Mouse (Mus musculus) MEL (cell line): ENCODE results near the gene Edem1. TPM values are rescaled to one million over a fixed set of nuclear protein-coding genes. Genes with fewer than 3 reads are reported as not detected.

Experiments used
- DNase-seq: peaks from one replicate; pipeline ENCODE4 v3.0.0; 2011; ENCODE audit warnings: low read depth, low spot score
- H3K27ac ChIP-seq: 2 replicates; pipeline ENCODE4 v1.5.1; 2012; ENCODE audit warnings: low read depth, mild to moderate bottlenecking, control low read depth, low read length, moderate library complexity; ENCODE audit not compliant: control insufficient read depth
- H3K27me3 ChIP-seq, 2 experiments: fragments of 150-350 bp in 1 of 2; sonication (generic) in 1 of 2; 2 replicates each; pipeline ENCODE4 v1.6.1; 2012; ENCODE audit warnings: low read length in 2 of 2, mild to moderate bottlenecking in 2 of 2, improper control_type of control experiment in 1 of 2, moderate library complexity in 1 of 2; ENCODE audit not compliant: insufficient read depth in 2 of 2, control insufficient read depth in 1 of 2
- H3K36me3 ChIP-seq, 2 experiments: 2 replicates each; pipeline ENCODE4 v1.6.1; 2012 to 2014; ENCODE audit warnings: low read length in 2 of 2, improper control_type of control experiment in 1 of 2, inconsistent platforms in 1 of 2, mild to moderate bottlenecking in 1 of 2; ENCODE audit not compliant: insufficient read depth in 2 of 2, control insufficient read depth in 1 of 2
- H3K4me1 ChIP-seq, 2 experiments: fragments of 150-350 bp in 1 of 2; sonication (generic) in 1 of 2; 2 replicates each; pipeline ENCODE4 v1.6.1; 2012; ENCODE audit warnings: low read length in 2 of 2, improper control_type of control experiment in 1 of 2, mild to moderate bottlenecking in 1 of 2; ENCODE audit not compliant: insufficient read depth in 2 of 2, control insufficient read depth in 1 of 2
- H3K4me3 ChIP-seq, 2 experiments: fragments of 150-350 bp in 1 of 2; sonication (generic) in 1 of 2; 2 replicates each; pipeline ENCODE4 v1.5.1; 2012; ENCODE audit warnings: low read depth in 2 of 2, low read length in 2 of 2, mild to moderate bottlenecking in 2 of 2, moderate library complexity in 2 of 2, control low read depth in 1 of 2, improper control_type of control experiment in 1 of 2; ENCODE audit not compliant: control insufficient read depth in 1 of 2, insufficient read depth in 1 of 2
- H3K79me2 ChIP-seq: 2 replicates; pipeline ENCODE4 v1.6.1; 2012; ENCODE audit warnings: mild to moderate bottlenecking, low read length, moderate library complexity; ENCODE audit not compliant: control insufficient read depth, poor library complexity, insufficient read depth
- H3K9ac ChIP-seq: 2 replicates; pipeline ENCODE4 v1.6.1; 2012; ENCODE audit warnings: low read depth, mild to moderate bottlenecking, control low read depth, low read length, moderate library complexity; ENCODE audit not compliant: control insufficient read depth, poor library complexity, severe bottlenecking
- H3K9me3 ChIP-seq: fragments of 150-350 bp; sonication (generic); replicated peaks from 2 replicates; pipeline ENCODE4 v1.6.1; 2012; ENCODE audit warnings: mild to moderate bottlenecking, low read length, improper control_type of control experiment, moderate library complexity; ENCODE audit not compliant: insufficient read depth
- BHLHE40 ChIP-seq: IDR thresholded peaks from 2 replicates; pipeline ENCODE4 v1.6.1; 2012; ENCODE audit warnings: low read depth, mild to moderate bottlenecking, inconsistent platforms, low read length, improper control_type of control experiment, borderline replicate concordance
- CTCF ChIP-seq, 3 experiments: IDR thresholded peaks in 2 of 3; conservative IDR thresholded peaks in 1 of 3; 2 replicates each; pipeline ENCODE4 v1.5.1; 2011 to 2012; ENCODE audit warnings: low read length in 3 of 3, low read depth in 2 of 3, mild to moderate bottlenecking in 2 of 3, improper control_type of control experiment in 1 of 3, inconsistent platforms in 1 of 3, mixed read lengths in 1 of 3, moderate library complexity in 1 of 3; ENCODE audit not compliant: control insufficient read depth in 1 of 3, insufficient read depth in 1 of 3, poor library complexity in 1 of 3, severe bottlenecking in 1 of 3
- E2F4 ChIP-seq: IDR thresholded peaks from 2 replicates; pipeline ENCODE4 v1.6.1; 2011; ENCODE audit warnings: low read depth, low read length, improper control_type of control experiment, borderline replicate concordance
- ELF1 ChIP-seq: IDR thresholded peaks from 2 replicates; pipeline ENCODE4 v1.6.1; 2014; ENCODE audit warnings: low read depth, mild to moderate bottlenecking, inconsistent platforms, low read length, improper control_type of control experiment, moderate library complexity
- ETS1 ChIP-seq: IDR thresholded peaks from 2 replicates; pipeline ENCODE4 v1.6.1; 2012; ENCODE audit warnings: low read depth, mild to moderate bottlenecking, inconsistent platforms, low read length, improper control_type of control experiment, moderate library complexity
- GABPA ChIP-seq: IDR thresholded peaks from 2 replicates; pipeline ENCODE4 v1.6.1; 2012; ENCODE audit warnings: low read depth, mild to moderate bottlenecking, inconsistent platforms, low read length, improper control_type of control experiment, moderate library complexity
- GATA1 ChIP-seq: IDR thresholded peaks from 2 replicates; pipeline ENCODE4 v1.6.1; 2011; ENCODE audit warnings: low read depth, low read length, improper control_type of control experiment
- HCFC1 ChIP-seq: IDR thresholded peaks from 2 replicates; pipeline ENCODE4 v1.6.1; 2012; ENCODE audit warnings: low read depth, mild to moderate bottlenecking, inconsistent platforms, low read length, improper control_type of control experiment, moderate library complexity
- MAFK ChIP-seq: IDR thresholded peaks from 2 replicates; pipeline ENCODE4 v1.6.1; 2011; ENCODE audit warnings: low read depth, mild to moderate bottlenecking, low read length, improper control_type of control experiment, borderline replicate concordance
- MAX ChIP-seq: IDR thresholded peaks from 2 replicates; pipeline ENCODE4 v1.6.1; 2011; ENCODE audit warnings: low read length, improper control_type of control experiment
- MAZ ChIP-seq: IDR thresholded peaks from 2 replicates; pipeline ENCODE4 v1.6.1; 2012; ENCODE audit warnings: low read depth, mild to moderate bottlenecking, inconsistent platforms, low read length, improper control_type of control experiment
- MEF2A ChIP-seq: IDR thresholded peaks from 2 replicates; pipeline ENCODE4 v1.6.1; 2014; ENCODE audit warnings: low read depth, mild to moderate bottlenecking, inconsistent platforms, low read length, improper control_type of control experiment; ENCODE audit not compliant: poor library complexity, insufficient replicate concordance, severe bottlenecking; ENCODE audit errors: extremely low read depth
- MXI1 ChIP-seq: IDR thresholded peaks from 2 replicates; pipeline ENCODE4 v1.6.1; 2011; ENCODE audit warnings: mild to moderate bottlenecking, low read depth, low read length, improper control_type of control experiment
- MYB ChIP-seq: IDR thresholded peaks from 2 replicates; pipeline ENCODE4 v1.6.1; 2011; ENCODE audit warnings: mild to moderate bottlenecking, low read depth, low read length, improper control_type of control experiment
- MYC ChIP-seq: IDR thresholded peaks from 2 replicates; pipeline ENCODE4 v1.6.1; 2011; ENCODE audit warnings: low read depth, mild to moderate bottlenecking, low read length, improper control_type of control experiment, moderate library complexity
- NELFE ChIP-seq: IDR thresholded peaks from 2 replicates; pipeline ENCODE4 v1.6.1; 2011; ENCODE audit warnings: low read depth, low read length, improper control_type of control experiment
- NRF1 ChIP-seq: IDR thresholded peaks from 2 replicates; pipeline ENCODE4 v1.6.1; 2014; ENCODE audit warnings: low read depth, mild to moderate bottlenecking, inconsistent platforms, low read length, improper control_type of control experiment, moderate library complexity; ENCODE audit not compliant: poor library complexity, insufficient read depth, severe bottlenecking
- POLR2A ChIP-seq, 2 experiments: IDR thresholded peaks; 2 replicates each; pipeline ENCODE4 v1.6.1; 2011 to 2012; ENCODE audit warnings: low read length in 2 of 2, mild to moderate bottlenecking in 2 of 2, control low read depth in 1 of 2, improper control_type of control experiment in 1 of 2, low read depth in 1 of 2, moderate library complexity in 1 of 2; ENCODE audit not compliant: control insufficient read depth in 1 of 2, insufficient read depth in 1 of 2, poor library complexity in 1 of 2
- POLR2AphosphoS2 ChIP-seq: IDR thresholded peaks from 2 replicates; pipeline ENCODE4 v1.6.1; 2011; ENCODE audit warnings: low read length, improper control_type of control experiment
- POLR2AphosphoS5 ChIP-seq: IDR thresholded peaks from 2 replicates; pipeline ENCODE4 v1.6.1; 2012; ENCODE audit warnings: low read depth, borderline replicate concordance, mild to moderate bottlenecking, inconsistent platforms, low read length, moderate library complexity, mixed read lengths
- RAD21 ChIP-seq: IDR thresholded peaks from 2 replicates; pipeline ENCODE4 v1.6.1; 2011; ENCODE audit warnings: mild to moderate bottlenecking, low read depth, low read length, improper control_type of control experiment
- RCOR1 ChIP-seq: IDR thresholded peaks from 2 replicates; pipeline ENCODE4 v1.6.1; 2012; ENCODE audit warnings: low read depth, mild to moderate bottlenecking, inconsistent platforms, low read length, improper control_type of control experiment
- SMC3 ChIP-seq: IDR thresholded peaks from 2 replicates; pipeline ENCODE4 v1.6.1; 2011; ENCODE audit warnings: low read depth, low read length, improper control_type of control experiment
- TAL1 ChIP-seq: IDR thresholded peaks from 2 replicates; pipeline ENCODE4 v1.6.1; 2012; ENCODE audit warnings: mild to moderate bottlenecking, inconsistent platforms, low read length, moderate library complexity, mixed read lengths
- TCF12 ChIP-seq: IDR thresholded peaks from 2 replicates; pipeline ENCODE4 v1.6.1; 2014; ENCODE audit warnings: low read depth, mild to moderate bottlenecking, inconsistent platforms, low read length, improper control_type of control experiment, moderate library complexity
- UBTF ChIP-seq: IDR thresholded peaks from 2 replicates; pipeline ENCODE4 v1.6.1; 2012; ENCODE audit warnings: low read depth, mild to moderate bottlenecking, inconsistent platforms, low read length, improper control_type of control experiment, moderate library complexity, borderline replicate concordance; ENCODE audit not compliant: insufficient read depth
- USF1 ChIP-seq: IDR thresholded peaks from 2 replicates; pipeline ENCODE4 v1.6.1; 2014; ENCODE audit warnings: low read depth, mild to moderate bottlenecking, inconsistent platforms, low read length, improper control_type of control experiment, moderate library complexity
- USF2 ChIP-seq, 2 experiments: IDR thresholded peaks; 2 replicates each; pipeline ENCODE4 v1.6.1; 2011 to 2012; ENCODE audit warnings: improper control_type of control experiment in 2 of 2, low read length in 2 of 2, borderline replicate concordance in 1 of 2, inconsistent platforms in 1 of 2, low read depth in 1 of 2, mild to moderate bottlenecking in 1 of 2; ENCODE audit not compliant: insufficient read depth in 1 of 2
- ZMIZ1 ChIP-seq: IDR thresholded peaks from 2 replicates; pipeline ENCODE4 v1.6.1; 2012; ENCODE audit warnings: low read depth, mild to moderate bottlenecking, inconsistent platforms, low read length, improper control_type of control experiment, moderate library complexity
- ZNF384 ChIP-seq: IDR thresholded peaks from 2 replicates; pipeline ENCODE4 v1.6.1; 2012; ENCODE audit warnings: low read depth, mild to moderate bottlenecking, inconsistent platforms, low read length, improper control_type of control experiment
- polyA plus RNA-seq, 2 experiments: library from polyadenylated mRNA; stranded (reverse) in 1 of 2; unstranded in 1 of 2; fragments of >175 nt in 1 of 2; fragments of >200 nt in 1 of 2; gene quantifications; 2 replicates each; pipeline versions ENCODE4 v1.2.1 to v1.2.4; 2012; ENCODE audit warnings: low replicate concordance in 2 of 2, low read depth in 1 of 2; ENCODE audit not compliant: insufficient read length in 2 of 2, insufficient read depth in 1 of 2, missing spikeins in 1 of 2
- total RNA-seq: library from RNA; depleted of rRNA; stranded (reverse); fragments of 300-350 nt; gene quantifications from 2 replicates; pipeline ENCODE4 v1.2.3, GENCODE M21; 2012

Edem1 gene
- total and polyA plus RNA-seq, 3 experiments = 10.8 to 17.9 TPM; not detected in 1

GRCm38 (mm10) chr6:108784796-108785195 lies 43.6 kb upstream of the Edem1 start:
- H3K9ac ChIP-seq = no peak overlapping the region
- TF ChIP-seq NELFE (no peak), TAL1 (no peak), MYB (no peak), MYC (no peak), HCFC1 (no peak), RAD21 (no peak), MEF2A (no peak), ZMIZ1 (no peak), POLR2AphosphoS5 (no peak), RCOR1 (no peak), USF1 (no peak), E2F4 (no peak), ELF1 (no peak), CTCF (IDR thresholded peaks at IDR 0.05 in 2 of 3, conservative IDR thresholded peaks at IDR 0.05 in 1 of 3; ENCODE audit: control insufficient read depth in 1 of 3, insufficient read depth in 1 of 3, low read depth in 2 of 3, low read length in 3 of 3, poor library complexity in 1 of 3, severe bottlenecking in 1 of 3) (no peak; a peak in 1 of 6 replicates), MXI1 (peak; percentile 1; the same call in 1 of the 2 replicates), MAX (no peak), NRF1 (no peak), GATA1 (peak; percentile 29; the same call in 1 of the 2 replicates)
- peak overlapping the region; percentile 85 to 98 for H3K4me3 ChIP-seq
- H3K27ac ChIP-seq = no peak overlapping the region
- peaks cover 51% of the 10 kb centered on the region for H3K79me2 ChIP-seq
- H3K4me1 ChIP-seq = peaks cover 0 to 4% of the 10 kb centered on the region in 2 experiments; a peak in 3 of 4 replicates
- H3K36me3 ChIP-seq = peaks cover 2 to 17% of the 10 kb centered on the region in 2 experiments; a peak in 3 of 4 replicates
- H3K9me3 ChIP-seq = no peaks in the 10 kb centered on the region
- no peaks in the 10 kb centered on the region for H3K27me3 ChIP-seq
- peak; percentile 79 for DNase-seq

DNA sequence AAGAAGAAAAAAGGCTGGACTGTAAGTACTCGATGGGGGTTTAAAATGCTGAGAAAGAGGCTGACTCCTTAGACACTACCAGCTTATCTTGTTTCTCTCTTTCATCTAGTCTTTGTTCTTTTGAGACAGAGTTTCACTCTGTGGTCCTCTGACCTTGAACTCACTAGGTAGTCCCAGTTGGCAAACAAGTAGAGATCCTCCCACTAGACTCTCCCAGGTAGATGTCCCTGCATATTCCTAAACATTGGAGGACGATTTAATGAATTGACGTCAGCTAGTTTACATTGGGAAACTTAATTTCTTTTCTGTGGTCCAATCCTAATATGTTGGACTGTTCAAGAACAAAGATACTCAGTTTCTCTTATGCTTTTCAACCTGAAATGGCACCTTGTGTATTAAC lies 42.9 kb upstream of the Edem1 start:
- DNase-seq = no peak
- Histone ChIP-seq H3K9me3 (no peaks in the 10 kb centered on the region), H3K4me3 (no peak overlapping the region), H3K4me1 (peaks cover 0 to 4% of the 10 kb centered on the region in 2 experiments; a peak in 3 of 4 replicates), H3K79me2 (peaks cover 57% of the 10 kb centered on the region), H3K9ac (no peak overlapping the region), H3K36me3 (peaks cover 6 to 17% of the 10 kb centered on the region in 2 experiments), H3K27me3 (no peaks in the 10 kb centered on the region), H3K27ac (no peak overlapping the region)
- TF ChIP-seq MYC (no peak), POLR2A (IDR thresholded peaks at IDR 0.05; ENCODE audit: control insufficient read depth in 1 of 2, insufficient read depth in 1 of 2, low read depth in 1 of 2, low read length in 2 of 2, poor library complexity in 1 of 2) (no peak), MYB (no peak), UBTF (no peak), USF2 (IDR thresholded peaks at IDR 0.05; ENCODE audit: borderline replicate concordance in 1 of 2, insufficient read depth in 1 of 2, low read depth in 1 of 2, low read length in 2 of 2) (no peak), RAD21 (no peak), TCF12 (no peak), SMC3 (no peak), HCFC1 (no peak), MAFK (no peak), MAZ (no peak), ETS1 (no peak), ZNF384 (no peak), POLR2AphosphoS2 (no peak), BHLHE40 (no peak), TAL1 (no peak), GABPA (no peak)
